Mouse (Mus musculus): ENCODE data around the gene Bicd2. TPM values are rescaled to one million over a fixed set of nuclear protein-coding genes. Genes with fewer than 3 reads are reported as not detected.
A peak's percentile ranks its signal among the peaks of the same experiment; 100 is the strongest.

Gene Bicd2
- polyA plus RNA-seq (2015; fragmentation: Nextera tagmentation; extraction: Ambion mirVana): 23.5 and 26.2 TPM in 2 replicates

DNA sequence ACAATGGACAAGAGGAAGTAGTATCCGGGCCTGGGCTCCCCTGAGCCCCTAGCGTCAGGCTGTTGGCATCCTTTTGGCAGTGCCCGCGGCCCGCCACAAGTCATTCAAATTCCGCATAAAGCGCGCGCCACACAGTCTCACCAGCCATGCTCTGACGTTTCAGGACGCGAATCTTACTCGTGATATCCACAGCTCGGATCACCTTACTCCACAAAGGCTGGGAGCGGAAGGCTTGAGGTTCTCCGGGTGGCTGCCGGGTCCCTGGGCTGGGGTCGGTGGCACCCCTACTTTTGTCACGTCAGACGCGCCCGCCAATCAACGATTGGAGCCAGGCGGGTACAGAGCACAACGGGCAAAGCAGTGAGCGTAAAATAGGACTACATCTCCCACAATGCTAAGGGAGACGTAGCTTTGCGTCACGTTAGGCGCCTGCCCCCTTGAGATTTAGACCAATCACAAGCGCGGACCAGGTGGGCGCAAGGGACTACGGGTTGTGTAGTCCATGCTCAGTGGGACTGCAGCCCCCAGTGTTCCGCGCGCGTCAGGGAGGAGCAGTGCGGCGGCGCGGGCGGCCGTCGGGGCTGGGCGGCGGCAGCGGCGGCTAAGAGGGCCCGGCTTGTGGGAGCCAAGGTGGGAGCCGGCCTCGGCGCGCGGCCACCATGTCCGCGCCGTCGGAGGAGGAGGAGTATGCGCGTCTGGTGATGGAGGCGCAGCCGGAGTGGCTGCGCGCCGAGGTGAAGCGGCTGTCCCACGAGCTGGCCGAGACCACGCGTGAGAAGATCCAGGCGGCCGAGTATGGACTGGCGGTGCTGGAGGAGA, at the start of gene Bicd2:
Gene Bicd2, plus strand, starts transcription at position 574 of the 819 bp plus-strand sequence.
- Histone ChIP-seq H3K27me3 (replicated peaks) (no peaks in the 10 kb centered on the region), H3K9me3 (no peaks in the 10 kb centered on the region), H3K9ac (peak within 1 kb of the TSS; percentile 95), H3K27ac (peak within 1 kb of the TSS; percentile 78), H3K36me3 (no peaks in the 10 kb centered on the region), H3K4me3 (replicated peaks) (peak within 1 kb of the TSS; percentile 93), H3K4me2 (peak within 1 kb of the TSS; percentile 82), H3K4me1 (peaks cover 38% of the 10 kb centered on the region)
- under 1% methylated on average over 74 of the region's 74 CpGs for WGBS
- ATAC-seq (ENCODE audit: insufficient read depth, low FRiP score, low read depth): peak; percentile 99

GRCm38 (mm10) chr13:49291949-49292348, 49.4 kb upstream of the Bicd2 start:
- Histone ChIP-seq H3K4me1 (peaks cover 3% of the 10 kb centered on the region; the same call in 1 of the 2 replicates), H3K9ac (no peak overlapping the region), H3K4me3 (replicated peaks) (no peak overlapping the region), H3K27me3 (replicated peaks) (no peaks in the 10 kb centered on the region), H3K27ac (no peak overlapping the region), H3K9me3 (no peaks in the 10 kb centered on the region), H3K4me2 (no peak overlapping the region), H3K36me3 (no peaks in the 10 kb centered on the region)
- WGBS: 88% methylated on average over 6 of the region's 6 CpGs
- ATAC-seq (ENCODE audit: insufficient read depth, low FRiP score, low read depth): no peak

DNA sequence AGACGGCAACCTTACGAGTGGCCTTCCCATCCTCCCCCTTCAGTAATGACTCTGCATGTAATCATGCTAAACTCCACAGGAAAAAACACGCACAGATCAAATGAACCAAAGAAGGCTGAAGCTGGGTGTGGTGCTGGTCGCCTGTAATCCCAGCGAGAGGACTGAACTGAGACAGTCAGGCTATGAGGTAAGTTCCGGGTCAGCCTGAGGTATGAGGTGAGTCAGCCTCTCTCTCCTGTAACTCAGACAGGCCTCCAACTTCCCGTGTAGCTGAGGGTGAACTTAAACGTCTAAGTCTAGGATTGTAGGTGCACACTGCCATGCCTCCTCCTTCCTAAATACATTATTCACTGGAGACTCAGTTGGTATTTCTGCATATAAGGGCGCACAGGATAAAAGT, 47.3 kb upstream of the Bicd2 start:
- WGBS: 71% methylated on average over 9 of the region's 9 CpGs
- Histone ChIP-seq H3K4me1 (no peaks in the 10 kb centered on the region), H3K27me3 (replicated peaks) (no peaks in the 10 kb centered on the region), H3K9ac (no peak overlapping the region), H3K9me3 (no peaks in the 10 kb centered on the region), H3K27ac (no peak overlapping the region), H3K4me2 (no peak overlapping the region), H3K36me3 (no peaks in the 10 kb centered on the region), H3K4me3 (replicated peaks) (no peak overlapping the region)
- ATAC-seq (ENCODE audit: insufficient read depth, low FRiP score, low read depth): no peak

DNA sequence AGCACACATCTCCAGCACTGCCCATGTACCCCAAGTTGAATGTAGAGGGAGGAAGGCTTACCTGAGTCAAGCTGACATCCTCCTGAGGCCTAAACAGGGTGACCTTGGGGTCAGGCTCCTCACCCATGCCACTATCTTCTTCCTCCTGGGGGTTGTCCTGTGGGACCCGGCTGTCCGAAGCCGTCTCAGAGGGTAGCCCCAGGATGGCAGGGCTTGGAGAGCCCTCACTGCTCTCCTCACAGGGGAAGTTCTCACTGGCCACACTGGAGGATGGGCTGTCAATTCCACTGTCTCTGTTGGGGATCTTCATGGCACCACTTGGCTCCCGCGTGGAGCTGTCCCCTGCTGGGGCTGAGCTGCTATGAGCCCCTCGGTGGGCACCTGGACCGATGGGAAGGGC, 45.1 kb upstream of the Bicd2 start:
- Histone ChIP-seq H3K4me2 (no peak overlapping the region), H3K27me3 (replicated peaks) (no peaks in the 10 kb centered on the region), H3K4me3 (replicated peaks) (no peak overlapping the region), H3K36me3 (no peaks in the 10 kb centered on the region), H3K9me3 (no peaks in the 10 kb centered on the region), H3K9ac (no peak overlapping the region), H3K4me1 (no peaks in the 10 kb centered on the region), H3K27ac (no peak overlapping the region)
- ATAC-seq (ENCODE audit: insufficient read depth, low FRiP score, low read depth): no peak
- WGBS: 81% methylated on average over 7 of the region's 7 CpGs

DNA sequence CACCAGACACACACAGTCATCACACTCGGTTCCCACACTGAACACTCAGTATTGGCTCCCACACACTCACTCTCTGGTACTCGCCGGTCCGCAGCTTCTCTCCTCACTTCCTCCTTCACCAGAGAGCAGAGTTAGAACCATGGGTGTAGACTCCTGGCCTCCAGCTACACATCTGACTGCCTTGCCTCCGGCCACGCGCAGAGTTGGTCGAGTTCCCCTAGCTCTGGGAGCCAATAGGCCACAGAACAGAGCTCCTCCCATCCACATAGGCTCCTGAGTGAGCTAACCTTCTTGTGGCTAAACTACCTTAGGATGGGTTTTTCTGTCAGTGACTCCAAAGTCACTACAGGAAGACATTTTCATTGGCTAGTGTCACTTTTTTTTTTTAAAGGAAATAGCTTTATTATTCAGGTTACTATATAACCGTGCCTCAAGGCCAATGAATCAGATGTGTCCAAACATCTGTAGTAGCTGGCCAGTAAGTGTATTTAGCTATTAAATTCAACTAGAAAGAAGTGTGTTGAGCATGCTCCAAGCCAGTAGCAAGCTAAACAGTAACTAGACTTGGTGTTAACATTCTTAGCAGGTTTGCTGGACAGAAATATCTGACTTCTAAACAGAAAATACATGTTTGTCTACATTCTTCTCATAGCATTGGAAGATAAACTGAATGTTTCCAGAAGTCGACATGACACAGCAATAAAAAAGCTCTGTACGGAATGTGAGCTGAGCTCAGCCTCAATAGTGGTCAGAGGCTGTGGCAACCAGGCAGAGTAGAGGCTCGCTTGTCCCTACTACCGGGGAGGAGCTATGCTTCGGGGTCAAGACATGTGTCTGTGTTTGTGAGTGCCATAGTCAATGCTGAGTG, 42.6 kb upstream of the Bicd2 start:
- ATAC-seq (ENCODE audit: insufficient read depth, low FRiP score, low read depth): peak; percentile 43
- 0 out of 2 replicates have a peak overlapping the region, but pooled peaks have one; percentile 41 for H3K27ac ChIP-seq
- no peak overlapping the region for H3K4me3 ChIP-seq (replicated peaks)
- H3K36me3 ChIP-seq: no peaks in the 10 kb centered on the region
- no peak overlapping the region for H3K4me2 ChIP-seq
- no peaks in the 10 kb centered on the region for H3K4me1 ChIP-seq
- WGBS: 59% methylated on average over 14 of the region's 14 CpGs
- H3K27me3 ChIP-seq (replicated peaks): no peaks in the 10 kb centered on the region
- H3K9ac ChIP-seq: no peak overlapping the region
- H3K9me3 ChIP-seq: no peaks in the 10 kb centered on the region

GRCm38 (mm10) chr13:49300771-49301170, 40.6 kb upstream of the Bicd2 start:
- H3K9ac ChIP-seq: no peak overlapping the region
- H3K4me2 ChIP-seq: no peak overlapping the region
- no peaks in the 10 kb centered on the region for H3K9me3 ChIP-seq
- no peaks in the 10 kb centered on the region for H3K4me1 ChIP-seq
- H3K27ac ChIP-seq: no peak overlapping the region
- no peak overlapping the region for H3K4me3 ChIP-seq (replicated peaks)
- 72% methylated on average over 1 of the region's 1 CpGs for WGBS
- no peaks in the 10 kb centered on the region for H3K27me3 ChIP-seq (replicated peaks)
- H3K36me3 ChIP-seq: no peaks in the 10 kb centered on the region
- ATAC-seq (ENCODE audit: insufficient read depth, low FRiP score, low read depth): no peak

DNA sequence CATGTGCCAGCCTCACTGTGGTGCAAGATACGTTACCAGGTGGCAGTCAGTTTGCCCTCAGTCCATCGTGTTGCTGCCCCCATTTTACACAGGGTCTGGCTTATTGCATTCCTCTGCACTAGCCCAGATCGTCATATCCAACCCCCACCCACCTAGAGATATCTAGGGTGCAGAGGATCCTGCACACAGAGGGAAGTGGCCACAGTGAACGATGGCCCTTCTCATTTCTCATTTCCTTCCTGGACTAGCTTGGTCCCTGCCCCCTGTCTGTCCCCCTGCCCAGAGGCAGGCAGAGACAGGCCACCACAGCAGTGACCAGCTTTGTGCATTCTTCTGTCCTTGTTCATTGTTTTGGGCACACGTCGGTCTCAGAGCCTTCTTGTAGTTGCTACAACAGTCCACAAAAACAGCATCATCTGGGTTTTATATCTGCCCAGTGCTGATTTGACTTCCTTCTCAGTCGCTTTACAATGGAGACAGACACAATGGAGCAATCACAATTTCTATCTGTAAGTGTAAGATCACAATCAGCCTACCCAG, 34.5 kb upstream of the Bicd2 start:
- H3K27ac ChIP-seq: peak overlapping the region; percentile 83
- H3K9ac ChIP-seq: no peak overlapping the region
- H3K4me3 ChIP-seq (replicated peaks): no peak overlapping the region
- H3K9me3 ChIP-seq: no peaks in the 10 kb centered on the region
- H3K36me3 ChIP-seq: no peaks in the 10 kb centered on the region
- WGBS: 47% methylated on average over 7 of the region's 7 CpGs
- H3K27me3 ChIP-seq (replicated peaks): no peaks in the 10 kb centered on the region
- H3K4me1 ChIP-seq: peaks cover 10% of the 10 kb centered on the region
- peak overlapping the region; percentile 46; the same call in 1 of the 2 replicates for H3K4me2 ChIP-seq
- no peak for ATAC-seq (ENCODE audit: insufficient read depth, low FRiP score, low read depth)

DNA sequence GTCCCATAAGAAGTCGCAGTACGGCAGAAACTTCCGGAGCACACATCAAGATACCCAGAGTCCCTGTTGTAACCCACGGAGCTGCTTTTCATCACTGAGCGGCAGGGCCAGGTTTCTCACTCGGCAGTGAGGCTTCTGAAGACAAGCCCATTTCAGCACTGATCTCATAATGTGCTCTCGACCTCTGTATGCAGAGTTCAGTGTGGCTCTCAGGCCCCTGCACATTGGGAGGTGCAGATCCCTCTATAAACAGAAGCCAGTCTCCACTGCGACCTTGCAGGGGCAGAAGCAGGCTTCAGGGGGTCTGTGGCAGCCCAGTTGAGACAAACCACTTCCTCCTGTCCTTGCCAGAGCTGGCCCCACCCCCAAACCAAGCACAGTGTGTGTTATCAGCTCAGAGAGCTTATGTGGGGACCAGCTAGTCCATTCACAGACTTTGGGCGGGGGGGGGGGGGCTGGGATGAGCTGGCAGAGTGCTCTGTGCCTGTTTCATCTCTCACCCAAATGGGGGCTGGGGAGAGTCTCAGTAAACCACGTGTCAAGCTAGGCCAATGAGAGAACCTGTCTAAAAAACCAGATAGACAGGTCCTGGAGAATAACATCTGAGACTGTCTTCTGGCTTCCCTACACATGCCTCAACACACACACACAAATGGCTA, 33.9 kb upstream of the Bicd2 start:
- peak; percentile 83 for ATAC-seq (ENCODE audit: insufficient read depth, low FRiP score, low read depth)
- H3K4me2 ChIP-seq: peak overlapping the region; percentile 46
- H3K9ac ChIP-seq: no peak overlapping the region
- H3K9me3 ChIP-seq: no peaks in the 10 kb centered on the region
- H3K36me3 ChIP-seq: no peaks in the 10 kb centered on the region
- H3K4me1 ChIP-seq: peaks cover 10% of the 10 kb centered on the region
- H3K4me3 ChIP-seq (replicated peaks): peak overlapping the region; percentile 17; the same call in 1 of the 2 replicates
- H3K27ac ChIP-seq: peak overlapping the region; percentile 83
- WGBS: 10% methylated on average over 10 of the region's 10 CpGs
- no peaks in the 10 kb centered on the region for H3K27me3 ChIP-seq (replicated peaks)

GRCm38 (mm10) chr13:49308206-49308605, 33.2 kb upstream of the Bicd2 start:
- Histone ChIP-seq H3K9me3 (no peaks in the 10 kb centered on the region), H3K4me3 (replicated peaks) (no peak overlapping the region), H3K9ac (no peak overlapping the region), H3K36me3 (no peaks in the 10 kb centered on the region), H3K27me3 (replicated peaks) (no peaks in the 10 kb centered on the region), H3K4me2 (0 out of 2 replicates have a peak overlapping the region, but pooled peaks have one; percentile 46), H3K4me1 (peaks cover 10% of the 10 kb centered on the region), H3K27ac (peak overlapping the region; percentile 83)
- WGBS: 77% methylated on average over 4 of the region's 4 CpGs
- no peak for ATAC-seq (ENCODE audit: insufficient read depth, low FRiP score, low read depth)

DNA sequence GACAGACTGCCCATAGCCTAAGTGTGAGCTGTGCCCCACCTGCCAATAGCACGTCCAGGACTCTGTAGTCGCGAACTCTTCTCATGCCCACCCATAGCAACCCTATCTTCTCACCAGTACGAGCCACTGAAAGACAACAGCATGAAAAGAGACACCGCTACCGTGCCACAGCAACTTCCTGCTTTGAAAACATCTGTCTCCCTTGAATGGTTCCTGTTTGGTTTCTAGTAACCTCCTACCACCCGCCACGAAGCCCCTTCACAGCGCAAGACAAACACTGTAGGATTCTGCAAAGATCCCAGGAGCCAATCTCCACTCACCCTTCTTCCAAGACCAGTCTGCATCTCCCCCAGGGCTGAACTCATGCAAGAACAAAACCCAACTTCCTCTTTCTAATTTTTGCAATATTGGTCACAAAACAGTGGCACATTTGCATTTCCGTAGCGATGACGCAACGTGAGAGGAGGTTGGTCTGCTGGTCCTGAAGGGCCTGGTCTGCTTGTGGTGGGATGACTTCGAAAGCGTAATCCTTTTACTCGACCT, 32.5 kb upstream of the Bicd2 start:
- ATAC-seq (ENCODE audit: insufficient read depth, low FRiP score, low read depth): no peak
- 0 out of 2 replicates have a peak overlapping the region, but pooled peaks have one; percentile 83 for H3K27ac ChIP-seq
- no peaks in the 10 kb centered on the region for H3K36me3 ChIP-seq
- H3K4me3 ChIP-seq (replicated peaks): peak overlapping the region; percentile 6; the same call in 1 of the 2 replicates
- H3K27me3 ChIP-seq (replicated peaks): no peaks in the 10 kb centered on the region
- no peak overlapping the region for H3K4me2 ChIP-seq
- H3K9me3 ChIP-seq: no peaks in the 10 kb centered on the region
- H3K4me1 ChIP-seq: peaks cover 10% of the 10 kb centered on the region
- WGBS: 76% methylated on average over 16 of the region's 16 CpGs
- no peak overlapping the region for H3K9ac ChIP-seq

- no peak overlapping the region; the same call in 1 of the 2 replicates for H3K27ac ChIP-seq
- no peak for ATAC-seq (ENCODE audit: insufficient read depth, low FRiP score, low read depth)
- H3K4me1 ChIP-seq: peaks cover 10% of the 10 kb centered on the region
- 71% methylated on average over 1 of the region's 1 CpGs for WGBS
- H3K36me3 ChIP-seq: no peaks in the 10 kb centered on the region
- H3K9ac ChIP-seq: no peak overlapping the region
- no peaks in the 10 kb centered on the region for H3K9me3 ChIP-seq
- no peak overlapping the region for H3K4me2 ChIP-seq
- no peaks in the 10 kb centered on the region for H3K27me3 ChIP-seq (replicated peaks)
- no peak overlapping the region for H3K4me3 ChIP-seq (replicated peaks)
Observed at GRCm38 (mm10) chr13:49309501-49309900, 31.9 kb upstream of the Bicd2 start.

All from stomach, embryonic 15.5 days (tissue).